Mouse (Mus musculus) retina, postnatal 1 day (tissue): Measurements from ENCODE around the gene Glipr2.

Experiments
- DNase-seq: peaks from one replicate; pipeline ENCODE4 v3.0.0-alpha.2; 2012

Glipr2 gene

DNA sequence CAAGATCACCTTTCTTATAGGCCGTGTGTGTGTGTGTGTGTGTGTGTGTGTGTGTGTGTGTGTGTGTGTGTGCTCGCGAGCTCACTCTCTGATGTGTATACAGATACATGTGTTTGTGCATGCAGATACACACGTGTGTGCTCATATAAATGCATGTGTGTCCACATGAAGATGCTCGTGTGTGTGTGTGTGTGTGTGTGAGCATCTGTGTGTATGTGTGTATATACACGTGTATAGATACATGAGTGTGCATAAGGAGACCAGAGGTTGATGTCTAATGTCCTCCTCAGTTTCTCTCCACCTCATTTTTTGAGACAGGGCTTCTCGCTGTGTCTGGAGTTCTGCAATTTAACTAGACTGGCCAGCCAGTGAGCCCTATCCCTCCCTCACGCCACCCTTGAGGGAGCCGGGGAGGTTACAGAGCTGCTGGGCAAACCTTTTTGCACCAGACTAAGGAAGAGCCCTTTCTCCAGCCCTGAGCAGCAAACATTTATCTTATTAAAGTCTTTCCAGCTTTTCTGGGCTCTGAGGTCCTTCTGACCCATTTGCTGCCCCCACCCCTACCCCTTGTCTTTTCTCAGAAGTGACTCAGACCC is 14.4 kb downstream of the Glipr2 start:
- no peak for DNase-seq

DNA sequence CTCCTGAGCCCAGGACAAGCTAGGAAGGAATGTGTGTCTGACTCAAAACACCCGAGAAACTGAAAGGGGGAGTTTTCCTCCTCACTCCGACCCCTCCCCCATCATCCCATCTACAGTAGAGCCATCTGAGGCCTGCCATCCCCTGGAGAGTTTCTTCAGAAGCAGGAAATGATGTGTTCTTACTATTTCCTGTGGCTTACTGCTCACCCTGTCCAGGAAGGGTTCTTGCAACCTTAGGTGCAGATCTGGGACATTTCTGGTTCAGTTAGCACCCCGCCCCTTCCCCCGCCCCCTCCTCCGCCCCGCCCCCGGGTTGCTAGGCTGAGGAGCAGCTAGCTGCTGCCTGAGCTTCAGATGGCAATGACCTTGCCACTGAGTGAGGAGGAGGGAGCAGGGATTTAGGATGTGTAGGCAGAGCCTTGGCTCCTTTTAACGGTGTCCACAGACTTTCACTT is 15.0 kb downstream of the Glipr2 start:
- DNase-seq, result peak; percentile 64

DNA sequence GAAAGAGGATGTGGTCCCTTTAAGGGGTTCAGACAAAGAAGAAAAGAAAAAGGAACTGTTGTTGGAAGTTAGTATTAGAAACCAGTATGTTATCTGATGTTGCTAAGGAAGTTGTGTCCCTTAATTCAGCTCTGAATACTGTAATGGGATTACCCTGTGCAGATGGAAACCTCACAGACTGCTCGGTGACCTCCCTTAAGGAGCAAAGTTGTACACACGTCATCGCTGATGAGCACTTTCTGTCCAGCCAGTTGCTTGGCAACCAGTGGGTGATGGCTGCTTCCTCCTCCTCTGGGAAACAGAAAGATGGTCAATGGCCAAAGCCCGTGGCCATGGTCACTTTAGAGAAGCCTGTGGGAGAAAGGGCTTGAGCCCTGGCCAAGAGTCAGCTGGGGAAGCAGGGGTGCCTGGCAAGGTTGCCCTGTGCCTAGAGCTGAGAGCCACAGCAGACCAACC is 16.4 kb downstream of the Glipr2 start:
- DNase-seq, result peak; percentile 51

DNA sequence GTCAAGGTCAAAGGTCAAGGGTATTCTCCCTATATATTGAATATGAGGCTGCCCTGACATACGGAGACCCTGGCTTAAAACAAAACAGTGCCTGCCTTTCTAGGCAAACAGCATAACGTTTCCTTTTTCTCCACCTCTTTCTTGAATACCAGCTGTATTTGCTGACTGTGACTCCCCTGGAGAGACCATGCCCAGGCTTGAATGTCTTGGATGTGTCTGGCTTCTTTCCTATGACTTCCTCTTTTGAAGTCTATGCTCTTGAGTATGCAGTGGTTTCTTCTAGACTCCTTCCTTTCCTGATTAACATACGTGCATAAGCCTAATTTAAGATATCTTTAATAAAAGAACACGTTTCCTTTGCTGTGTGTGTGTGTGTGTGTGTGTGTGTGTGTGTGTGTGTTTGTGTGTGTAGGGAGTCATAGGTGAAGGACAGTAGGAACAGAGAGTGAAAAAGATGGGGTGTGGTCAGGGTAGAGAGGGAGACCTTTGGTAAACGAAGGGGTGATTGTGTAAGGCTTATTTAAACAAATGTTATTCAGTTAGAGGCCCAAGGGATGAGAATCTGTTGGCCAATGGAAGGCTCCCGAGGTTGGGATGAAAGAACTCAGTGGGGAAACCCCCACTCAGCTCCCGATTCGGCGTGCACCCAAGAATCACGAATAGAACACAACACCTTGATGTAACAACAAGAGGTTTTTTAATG is 17.9 kb downstream of the Glipr2 start:
- no peak for DNase-seq

DNA sequence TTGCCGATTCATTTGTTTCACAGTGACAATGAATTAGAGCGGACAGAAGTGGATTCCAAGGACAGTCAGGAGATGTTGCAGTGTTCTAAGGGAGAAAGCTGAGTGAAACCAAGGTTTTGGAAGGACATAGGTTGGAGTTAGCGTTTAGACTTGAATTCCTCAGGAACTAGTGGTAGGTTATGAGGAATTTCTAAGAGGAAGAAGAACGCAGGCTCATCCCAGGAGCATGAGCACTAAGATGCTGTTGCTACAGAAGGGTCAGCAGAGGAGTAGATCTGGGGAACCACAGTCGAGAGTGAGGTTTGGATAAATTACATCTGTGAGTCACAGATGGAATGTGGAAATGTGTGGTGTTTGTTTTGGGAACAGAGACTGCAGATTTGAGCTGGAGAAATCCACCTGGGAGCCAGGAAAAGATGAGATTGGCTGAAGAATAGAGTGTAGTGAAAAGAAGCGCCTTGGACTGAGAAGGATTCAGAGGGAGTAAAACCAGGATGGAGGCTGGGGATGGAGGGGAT is 19.1 kb downstream of the Glipr2 start:
- no peak for DNase-seq

DNA sequence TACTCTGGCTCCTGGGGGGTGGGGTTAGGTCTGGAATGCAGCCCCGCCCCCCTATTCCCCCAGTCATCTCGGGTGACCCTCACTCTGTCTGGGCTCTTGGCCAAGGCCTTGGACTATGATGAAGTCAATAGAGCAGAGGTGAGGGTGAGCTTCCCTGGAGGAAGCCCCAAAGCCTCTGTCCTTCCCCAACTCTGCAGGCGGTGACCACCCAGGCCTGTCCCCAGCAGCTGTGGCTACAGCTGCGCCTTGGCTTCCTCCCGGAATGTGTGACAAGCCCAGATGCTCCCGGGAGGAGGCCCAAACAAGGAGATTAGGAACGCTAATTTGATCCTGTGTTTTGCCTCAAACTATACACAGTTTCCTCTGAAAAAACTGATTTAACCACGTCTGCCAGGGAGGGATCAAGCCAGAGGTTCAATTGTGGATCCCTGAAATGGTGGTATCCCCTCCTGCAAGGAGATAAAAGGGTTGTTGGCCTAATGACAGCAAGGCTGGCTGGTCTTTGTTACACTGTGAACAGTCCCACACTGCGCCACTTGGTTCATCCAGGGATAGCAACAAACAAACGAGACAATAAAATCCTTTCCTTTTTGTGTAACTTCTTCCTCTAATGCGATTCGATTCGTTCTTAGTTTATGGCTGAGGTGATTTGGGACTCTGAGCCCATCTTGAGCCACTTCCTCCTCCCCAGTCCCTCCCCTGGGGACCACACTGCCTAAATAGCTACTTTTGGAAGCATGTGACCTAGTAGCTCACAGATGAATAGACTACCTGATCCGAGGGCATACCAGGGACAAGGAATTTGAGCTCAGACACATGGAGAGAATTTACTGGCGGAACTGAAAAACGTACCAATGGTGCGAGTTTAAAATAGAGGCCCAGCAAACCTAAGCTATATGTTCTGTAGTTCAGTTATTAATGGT is 21.6 kb downstream of the Glipr2 start:
- DNase-seq, result peak; percentile 50

DNA sequence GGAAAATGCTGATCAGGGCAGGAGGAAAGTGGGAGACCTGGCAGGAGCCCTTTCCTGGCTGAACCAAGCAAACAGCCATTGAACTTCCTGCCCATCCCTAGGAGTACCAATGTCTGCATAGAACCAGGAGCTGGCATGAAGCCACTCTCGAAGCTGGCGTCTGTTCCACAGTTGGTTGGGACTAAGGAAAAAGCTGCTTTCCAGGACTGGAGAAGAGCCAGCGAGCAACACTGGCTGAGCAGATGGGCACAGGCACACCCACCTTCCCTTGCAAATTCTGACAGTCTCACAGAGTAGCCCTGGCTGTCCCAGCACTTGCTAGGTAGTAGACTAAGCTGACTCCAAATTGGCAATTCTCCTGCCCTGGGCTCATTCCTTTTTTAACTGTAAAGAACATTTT is 22.5 kb downstream of the Glipr2 start:
- DNase-seq, result no peak

DNA sequence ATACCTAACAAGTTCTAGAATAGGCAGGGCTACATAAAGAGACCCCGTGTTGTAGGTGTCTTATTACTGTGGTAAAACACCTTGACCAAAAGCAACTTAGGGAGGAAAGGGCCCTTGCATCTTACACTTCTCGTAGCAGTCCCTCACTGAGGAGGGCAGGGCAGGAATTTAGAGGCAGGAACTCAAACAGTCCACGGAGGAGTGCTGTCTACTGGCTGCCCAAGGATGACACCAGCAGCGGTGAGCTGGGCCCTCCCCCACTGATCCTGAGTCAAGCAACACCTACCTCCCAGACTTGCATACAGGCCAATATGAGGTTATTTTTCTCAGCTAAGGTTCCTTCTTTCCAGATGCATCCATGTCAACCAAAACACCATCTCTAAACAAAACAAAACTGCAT is 23.0 kb downstream of the Glipr2 start:
- no peak for DNase-seq

DNA sequence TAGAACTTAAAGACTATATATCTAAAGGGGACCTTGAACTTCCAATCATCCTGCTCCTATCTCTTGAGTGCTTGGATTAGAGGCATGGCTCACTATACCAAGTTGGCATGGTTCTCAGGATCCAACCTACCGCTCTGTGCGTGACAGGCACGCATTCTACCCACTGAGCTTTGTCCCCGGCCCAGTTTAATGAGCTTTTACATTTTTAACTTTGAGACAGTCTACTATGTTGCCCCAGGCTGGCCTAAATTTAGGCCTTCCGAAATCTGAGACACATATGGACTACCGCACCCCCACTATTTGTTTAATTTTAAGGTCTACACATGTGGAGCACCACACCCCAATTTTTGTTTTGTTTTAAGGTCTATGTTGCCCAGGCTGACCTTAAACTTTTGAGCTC is 23.6 kb downstream of the Glipr2 start:
- no peak for DNase-seq

DNA sequence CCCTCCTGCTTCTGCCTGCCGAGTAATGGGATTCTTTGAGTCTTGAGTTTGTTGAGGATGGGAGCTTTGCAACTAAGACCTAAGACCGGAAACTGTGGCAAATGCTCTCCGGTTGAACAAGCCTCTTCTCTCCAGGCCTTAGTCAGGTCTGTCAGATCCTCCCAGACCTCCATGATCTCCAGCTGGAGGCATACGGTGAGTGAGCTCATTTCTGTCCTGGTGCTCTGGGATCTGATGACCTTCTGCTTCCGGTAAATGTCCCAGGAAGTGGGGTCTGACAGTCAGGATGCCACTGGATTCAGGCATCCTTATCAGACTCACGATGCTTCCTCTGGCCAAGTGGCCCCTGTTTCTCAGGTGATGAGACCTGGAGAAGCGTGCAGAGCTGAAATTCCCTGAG is 24.1 kb downstream of the Glipr2 start:
- no peak for DNase-seq

DNA sequence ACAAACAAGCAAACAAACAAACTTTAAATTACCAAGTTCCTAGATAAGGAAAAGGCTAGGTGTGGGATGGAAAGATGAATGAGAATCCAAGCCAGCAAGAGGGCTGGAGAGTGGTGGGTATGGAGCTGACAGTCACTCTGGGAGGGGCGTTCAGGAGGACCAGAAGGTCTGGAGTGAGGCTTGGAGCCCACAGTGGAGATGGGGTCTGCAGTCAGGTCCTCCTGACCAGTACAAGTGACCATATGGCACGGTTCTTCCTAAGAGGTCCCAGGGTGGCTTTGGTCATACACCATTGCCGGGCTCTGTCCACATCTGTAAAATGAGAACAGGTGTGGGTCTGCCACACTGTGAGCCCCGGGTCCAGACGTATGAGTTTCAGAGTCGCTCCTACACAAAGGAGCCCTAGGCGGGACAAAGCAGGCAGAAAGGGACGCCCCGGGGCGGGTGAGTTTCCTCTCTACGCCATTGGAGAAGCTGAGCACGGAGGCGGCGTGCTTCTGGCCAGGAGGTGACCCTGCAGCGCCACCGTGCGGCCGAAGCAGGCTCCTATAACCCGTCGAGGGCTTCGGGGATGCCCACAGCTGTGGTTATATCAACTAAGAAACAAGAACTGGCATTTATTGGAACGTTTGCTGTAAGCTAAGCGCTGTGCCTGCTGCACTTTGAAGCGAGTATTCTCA is 25.0 kb downstream of the Glipr2 start:
- peak; percentile 94 for DNase-seq

DNA sequence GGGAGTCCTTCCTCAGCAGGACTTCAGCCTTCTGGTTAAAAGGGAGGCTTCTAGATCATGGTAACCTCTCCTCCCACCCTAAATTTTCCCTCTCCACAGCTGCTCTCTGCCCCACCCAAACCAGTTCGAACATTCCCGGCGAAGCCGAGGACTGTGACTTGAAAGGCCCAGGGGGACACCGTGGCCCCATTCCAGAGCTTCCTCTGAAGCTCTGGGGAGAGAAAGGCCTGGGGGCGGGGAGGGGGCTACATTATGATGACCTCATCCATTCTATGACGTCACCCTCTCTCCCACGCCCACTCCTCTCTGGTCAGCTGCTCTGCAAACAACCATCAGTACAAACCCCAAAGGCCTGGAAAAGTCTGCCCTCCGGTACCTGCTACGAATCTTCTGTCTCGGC is 26.0 kb downstream of the Glipr2 start, which contains the start of gene Ccin:
Ccin (plus strand) TSS at position 303 of the 400 bp plus-strand sequence.
- DNase-seq, result no peak

DNA sequence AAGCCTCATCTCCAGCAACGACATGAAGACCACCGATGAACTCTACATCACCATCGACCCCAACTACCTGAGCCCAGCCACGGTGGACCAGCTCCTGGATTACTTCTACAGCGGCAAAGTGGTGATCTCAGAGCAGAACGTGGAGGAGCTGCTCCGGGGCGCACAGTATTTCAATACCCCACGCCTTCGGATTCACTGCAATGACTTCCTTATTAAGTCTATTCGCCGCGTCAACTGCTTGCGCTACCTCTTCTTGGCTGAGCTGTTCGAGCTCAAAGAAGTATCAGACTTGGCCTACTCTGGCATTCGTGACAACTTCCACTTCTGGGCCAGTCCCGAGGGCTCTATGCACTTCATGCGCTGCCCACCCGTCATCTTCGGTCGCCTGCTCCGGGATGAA is 26.6 kb downstream of the Glipr2 start:
- no peak for DNase-seq

DNA sequence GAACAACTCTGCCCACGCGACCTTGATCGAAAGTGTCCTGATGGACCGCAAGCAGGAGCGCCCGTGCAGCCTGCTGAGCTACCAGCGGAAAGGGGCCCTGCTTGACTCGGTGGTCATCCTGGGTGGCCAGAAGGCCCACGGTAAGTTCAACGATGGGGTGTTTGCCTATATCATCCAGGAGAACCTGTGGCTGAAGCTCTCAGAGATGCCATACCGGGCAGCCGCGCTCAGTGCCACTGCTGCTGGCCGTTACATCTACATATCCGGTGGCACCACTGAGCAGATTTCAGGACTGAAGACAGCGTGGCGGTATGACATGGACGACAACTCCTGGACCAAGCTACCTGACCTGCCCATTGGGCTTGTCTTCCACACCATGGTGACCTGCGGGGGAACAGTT is 27.1 kb downstream of the Glipr2 start:
- DNase-seq, result no peak

DNA sequence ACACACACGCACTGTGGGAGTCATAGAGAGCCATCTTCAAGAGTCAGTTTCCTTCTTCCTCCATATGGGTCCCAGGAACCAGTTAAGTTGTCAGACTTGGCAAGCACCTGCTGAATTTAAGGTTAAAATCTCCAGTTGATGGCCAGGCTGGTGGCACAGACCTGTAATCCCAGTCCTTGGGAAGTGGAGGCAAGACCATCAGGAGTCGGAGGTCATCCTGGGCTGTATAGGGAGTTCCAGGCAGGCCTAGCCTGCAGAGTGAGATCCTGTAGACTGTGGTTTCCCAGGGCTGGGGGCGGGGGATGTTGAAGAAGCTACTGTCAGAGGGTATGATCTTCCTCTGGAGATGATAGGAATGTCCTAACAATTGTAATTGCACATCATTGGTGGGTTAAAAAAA is 31.8 kb downstream of the Glipr2 start:
- no peak for DNase-seq

DNA sequence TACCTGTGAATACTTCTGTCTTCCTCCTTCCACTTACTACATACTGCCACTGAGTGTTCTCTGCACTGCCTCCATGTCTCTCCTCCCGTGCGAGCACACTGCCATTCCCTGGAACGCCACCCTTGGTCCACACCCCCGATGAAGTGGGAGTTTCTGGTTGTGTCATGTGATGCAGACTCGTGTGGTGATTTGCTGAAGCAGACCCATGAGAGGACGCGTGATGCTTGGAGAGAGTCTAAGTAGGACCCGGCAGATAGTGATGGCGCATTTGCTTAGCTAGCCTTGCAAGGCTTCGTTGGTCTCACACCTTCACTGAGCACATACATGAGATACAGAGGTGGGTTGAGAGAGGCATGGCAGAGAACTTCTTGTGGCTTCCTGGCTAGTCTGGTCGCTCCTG is 35.9 kb downstream of the Glipr2 start:
- DNase-seq, result no peak

DNA sequence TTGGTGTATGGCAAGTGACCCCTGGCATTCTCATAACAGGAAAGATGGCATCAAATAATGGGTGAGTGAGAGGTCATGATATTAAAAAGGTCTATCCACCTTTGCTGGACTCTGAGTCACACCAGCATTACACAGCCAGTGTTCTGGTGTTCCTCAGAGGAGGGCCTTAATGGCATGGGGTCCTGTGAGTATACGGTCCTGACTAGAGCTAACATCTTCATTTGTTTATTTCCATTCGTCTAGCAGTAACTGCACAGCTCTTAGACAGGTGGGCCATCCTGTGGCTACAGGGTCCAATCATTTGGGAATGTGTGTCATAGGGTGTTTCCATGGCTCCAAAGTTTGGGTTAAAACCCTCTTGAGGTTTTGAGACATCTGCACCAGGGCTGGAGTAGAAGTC is 37.1 kb downstream of the Glipr2 start:
- no peak for DNase-seq

DNA sequence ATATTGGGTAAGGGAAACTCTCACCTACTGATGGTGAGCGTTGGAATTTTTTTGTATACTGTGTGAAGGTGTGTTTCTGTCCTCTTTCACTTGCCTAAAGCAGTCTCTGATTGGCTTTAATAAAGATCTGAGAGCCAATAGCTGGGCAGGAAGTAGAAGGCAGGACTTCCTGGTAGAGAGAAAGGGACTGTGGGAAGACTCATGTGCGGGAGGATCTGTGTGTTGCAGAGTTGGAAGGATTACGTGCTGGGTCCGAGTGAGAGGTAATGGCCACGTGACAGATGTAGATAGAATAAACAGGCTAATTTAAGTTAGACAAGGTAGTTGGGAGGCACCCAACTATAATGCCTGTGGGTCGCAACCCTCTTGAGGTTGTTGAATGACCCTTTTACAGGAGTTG is 46.4 kb downstream of the Glipr2 start:
- DNase-seq, result no peak

DNA sequence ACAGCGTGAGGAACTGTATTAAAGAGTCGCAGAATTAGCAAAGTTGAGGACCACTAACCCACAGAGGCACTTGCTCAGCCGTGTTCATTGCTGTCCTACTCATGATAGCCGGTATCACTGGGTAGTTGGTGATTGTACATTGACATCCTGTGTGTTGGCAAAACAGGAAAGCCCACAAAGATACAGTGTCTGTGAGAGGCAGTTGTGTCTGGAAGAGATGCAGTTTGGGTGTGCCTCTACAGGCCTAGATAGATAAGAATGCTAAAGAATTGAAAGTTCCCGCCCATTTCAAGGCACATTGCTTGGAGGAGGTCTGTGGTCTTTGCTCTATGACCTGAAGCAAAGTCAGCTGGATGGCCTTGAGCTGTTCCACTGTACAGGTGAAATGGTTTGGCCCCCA is 46.9 kb downstream of the Glipr2 start, which contains the start of gene Clta:
Clta (plus strand) TSS at position 327 of the 400 bp plus-strand sequence.
- DNase-seq, result no peak

DNA sequence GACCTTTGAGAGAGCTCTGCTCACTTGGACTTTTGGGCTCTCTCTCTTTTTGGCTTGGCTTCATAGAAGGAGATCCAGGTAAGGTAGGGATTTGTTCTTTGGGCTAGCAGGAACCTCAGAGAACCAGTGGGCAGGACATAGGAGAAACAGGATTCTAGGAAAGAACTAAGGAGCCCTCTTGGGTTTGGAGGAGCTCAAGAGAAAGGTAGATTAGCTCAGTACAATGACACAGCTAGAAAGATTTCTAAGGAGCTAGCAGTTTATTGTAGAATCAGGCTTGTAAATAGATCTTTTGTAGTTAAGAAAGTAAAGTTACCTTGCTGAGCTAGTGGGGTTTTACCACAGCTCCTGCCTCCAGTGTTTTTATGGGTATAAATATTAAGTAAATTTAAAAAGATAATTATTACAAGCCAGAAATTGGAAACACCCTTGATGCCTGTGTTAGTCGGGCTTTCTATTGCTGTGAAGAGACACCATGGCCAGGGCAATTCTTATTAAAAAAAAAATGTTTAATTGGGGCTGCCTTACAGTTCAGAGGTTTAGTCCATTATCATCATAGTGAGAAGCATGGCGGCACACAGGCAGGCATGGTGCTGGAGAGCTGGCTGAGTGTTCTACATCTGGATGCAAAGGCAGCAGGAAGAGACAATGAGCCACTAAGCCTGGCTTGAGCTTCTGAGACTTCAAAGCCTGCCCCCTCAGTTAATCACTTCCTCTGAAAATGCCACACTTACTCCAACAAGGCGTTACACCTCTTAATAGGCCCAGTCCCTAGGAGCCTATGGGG is 47.6 kb downstream of the Glipr2 start:
- no peak for DNase-seq

DNA sequence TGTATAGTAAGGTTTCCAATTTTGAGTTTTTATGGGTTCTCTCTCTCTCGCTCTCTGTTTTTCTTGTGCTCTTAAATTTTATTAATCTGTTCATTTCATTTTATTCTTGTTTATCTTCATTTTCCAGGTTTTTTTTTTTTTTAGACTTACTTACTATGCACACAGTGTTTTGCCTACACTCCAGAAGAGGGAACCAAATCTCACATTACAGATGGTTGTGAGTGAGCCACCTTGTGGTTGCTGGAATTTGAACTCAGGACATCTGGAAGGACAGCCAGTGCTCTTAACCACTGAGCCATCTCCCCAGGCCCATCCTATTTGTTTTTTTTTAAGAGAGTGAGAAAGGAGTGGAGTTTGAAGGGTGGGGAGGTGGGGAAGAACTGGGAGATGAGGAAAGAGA is 53.0 kb downstream of the Glipr2 start:
- DNase-seq, result no peak

DNA sequence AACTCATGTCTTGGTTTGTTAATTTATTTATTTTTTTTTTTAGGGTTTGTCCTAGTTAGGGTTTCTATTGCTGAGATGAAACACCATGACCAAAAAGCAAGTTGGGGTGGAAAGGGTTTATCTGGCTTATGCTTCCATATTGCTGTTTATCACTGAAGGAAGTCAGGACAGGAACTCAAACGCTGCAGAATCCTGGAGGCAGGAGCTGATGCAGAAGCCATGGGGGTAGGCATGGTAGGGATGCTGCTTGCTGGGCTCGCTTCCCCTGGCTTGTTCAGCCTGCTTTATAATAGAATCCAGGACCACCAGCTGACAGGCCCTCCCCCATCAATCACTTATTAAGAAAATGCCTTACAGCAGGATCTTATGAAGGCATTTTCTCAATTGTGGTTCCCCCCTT is 53.7 kb downstream of the Glipr2 start:
- no peak for DNase-seq
